ENCODE assay signal across 1 mouse cellular context in genomic region chr13:52542036-52542526, GRCm38 (mm10).
TF ChIP-seq lines count a peak whose summit lies in the region.

No protein-coding gene starts in this region.

TF ChIP-seq in CH12.LX, 34 proteins besides CTCF, POLR2A, EP300 and RAD21:
- TF ChIP-seq MAFK (IDR thresholded peaks at IDR 0.05; ENCODE audit: insufficient replicate concordance, low read length): 0 out of 2 replicates have a peak, but pooled peaks have one; percentile 7
- no peak for TF ChIP-seq USF2 (conservative IDR thresholded peaks at IDR 0.05; ENCODE audit: low read depth, low read length)
- no peak for TF ChIP-seq ETS1 (conservative IDR thresholded peaks at IDR 0.05; ENCODE audit: low read depth, low read length)
